Mouse (Mus musculus) spleen, postnatal 10 days (tissue): ENCODE data around the gene Pick1.

ENCODE experiments used
- DNase-seq, 2 experiments: peaks; one replicate each; pipeline ENCODE4 v3.0.0; 2021 to 2022; ENCODE audit warnings: low spot score in 2 of 2

Gene Pick1

DNA sequence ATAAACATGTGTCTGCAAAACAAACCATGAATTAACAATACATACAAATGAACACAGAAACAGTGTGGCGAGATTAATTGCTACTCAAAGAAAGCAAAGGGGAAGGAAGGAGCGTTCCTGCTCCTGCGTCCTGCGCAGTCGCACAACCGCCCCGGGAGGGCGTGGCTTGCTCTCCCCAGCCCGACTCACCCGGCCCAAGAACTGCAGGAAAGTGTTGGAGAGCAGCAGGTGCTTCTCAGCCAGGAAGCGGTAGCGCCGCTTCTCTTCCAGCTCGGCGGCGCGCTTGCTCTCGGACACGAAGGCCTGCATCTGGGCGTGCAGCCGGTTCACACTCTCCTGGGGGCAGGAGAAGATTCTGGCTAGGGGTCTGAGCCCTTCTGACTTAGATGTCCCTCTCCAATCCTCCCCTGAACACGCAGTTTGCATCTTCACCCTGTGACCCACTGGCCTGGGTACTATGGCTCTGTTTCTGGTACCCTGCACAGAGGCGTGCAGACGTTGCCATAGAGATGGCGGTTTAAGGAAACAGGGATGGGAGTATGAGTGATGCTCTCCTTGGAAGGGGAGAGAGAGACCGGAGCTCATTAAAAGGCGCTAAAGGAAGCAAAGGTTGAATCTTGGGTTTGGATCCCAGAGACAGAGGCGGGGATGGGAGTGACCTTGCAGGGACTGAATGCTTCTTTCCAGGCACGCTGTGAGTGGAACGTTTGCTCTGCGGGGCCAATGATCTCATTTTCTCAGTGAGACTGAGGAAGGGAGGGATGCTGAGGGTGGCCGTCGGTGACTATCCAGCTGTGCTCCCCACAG lies 41.5 kb downstream of the Pick1 start:
- DNase-seq, result peak; percentile 35 to 80

DNA sequence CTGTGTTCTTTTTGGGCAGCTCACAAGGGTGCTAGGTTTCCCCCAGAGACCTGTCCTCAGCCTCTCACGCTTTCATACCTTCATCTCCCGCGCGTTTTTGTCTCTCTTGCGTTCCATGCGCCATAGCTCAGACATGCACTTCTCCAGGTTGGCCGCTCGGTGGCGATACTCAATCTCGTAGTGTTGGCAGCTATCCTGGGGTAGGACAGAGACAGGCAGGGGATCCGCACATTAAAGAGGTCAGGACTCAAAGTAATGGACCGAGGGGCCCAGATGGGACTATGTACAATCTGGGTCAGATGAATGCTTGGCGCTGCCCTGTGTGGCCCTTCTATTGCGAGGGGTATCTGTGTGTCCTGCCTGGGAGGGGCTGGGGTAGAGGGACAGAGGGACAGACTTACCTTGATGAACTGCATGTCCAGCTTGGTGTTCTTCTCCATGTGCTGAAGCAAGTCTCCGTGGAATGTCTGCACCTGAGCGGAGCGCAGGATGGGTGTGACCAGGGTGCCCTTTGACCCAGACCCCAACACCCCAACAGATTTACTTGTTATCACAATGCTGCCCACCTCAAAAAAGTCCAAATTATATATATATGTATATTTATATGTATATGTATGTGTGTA lies 42.3 kb downstream of the Pick1 start:
- DNase-seq, result peak in 1 of 2 experiments; percentile 75

GRCm38 (mm10) chr15:79273020-79273419 lies 44.0 kb downstream of the Pick1 start:
- no peak for DNase-seq

- no peak for DNase-seq
Measured at GRCm38 (mm10) chr15:79277728-79278127, 48.8 kb downstream of the Pick1 start.

DNA sequence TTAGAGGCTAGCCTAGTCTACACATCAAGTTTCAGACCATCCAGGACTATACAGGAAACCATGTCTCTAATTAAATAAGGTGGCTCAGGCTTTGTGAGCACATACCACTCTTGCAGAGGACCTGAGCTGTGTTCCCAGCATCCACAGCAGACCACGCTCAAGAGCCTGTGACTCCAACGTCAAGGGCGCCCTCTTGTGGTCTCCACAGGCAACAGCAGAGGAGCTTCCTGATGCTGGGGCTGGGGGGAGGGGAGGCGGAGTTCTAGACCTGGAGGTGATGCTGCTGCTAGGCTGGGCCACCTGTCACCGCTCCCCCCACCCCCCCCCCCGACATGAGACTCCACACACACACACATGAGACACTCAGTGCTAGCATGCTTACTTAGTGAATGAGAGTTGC lies 51.2 kb downstream of the Pick1 start:
- peak in 1 of 2 experiments; percentile 55 for DNase-seq

- DNase-seq, result no peak
Measured at GRCm38 (mm10) chr15:79280850-79281249, 51.9 kb downstream of the Pick1 start.

GRCm38 (mm10) chr15:79281389-79281788 lies 52.4 kb downstream of the Pick1 start:
- DNase-seq, result peak in 1 of 2 experiments; percentile 54

DNA sequence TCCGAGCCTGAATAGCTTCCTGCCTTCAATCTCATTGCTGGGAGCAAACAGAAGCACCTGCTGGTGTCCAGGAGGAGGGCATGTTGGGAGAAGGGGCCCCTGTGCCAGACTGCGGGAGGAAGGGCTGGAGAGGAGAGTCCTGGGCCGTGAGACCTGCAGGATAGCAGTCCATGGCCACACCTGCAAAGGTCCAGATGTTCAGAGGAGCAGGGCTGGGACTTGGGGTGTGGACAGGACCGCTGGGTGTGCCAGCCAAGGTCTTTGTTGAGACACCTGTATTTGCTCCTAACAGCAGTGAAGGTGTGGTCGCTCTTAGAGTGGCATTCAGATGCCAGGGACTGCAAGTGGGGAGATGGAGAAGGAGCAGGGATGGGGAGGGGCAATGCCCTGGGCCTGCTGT lies 53.5 kb downstream of the Pick1 start:
- DNase-seq, result no peak

GRCm38 (mm10) chr15:79283371-79283770 lies 54.4 kb downstream of the Pick1 start:
- DNase-seq, result no peak

GRCm38 (mm10) chr15:79285399-79285798 lies 56.4 kb downstream of the Pick1 start, which contains the start of gene Baiap2l2:
TSS of gene Baiap2l2 (minus strand) at chr15:79285537.
- DNase-seq, result no peak

GRCm38 (mm10) chr15:79286141-79286540 lies 57.2 kb downstream of the Pick1 start:
- no peak for DNase-seq

DNA sequence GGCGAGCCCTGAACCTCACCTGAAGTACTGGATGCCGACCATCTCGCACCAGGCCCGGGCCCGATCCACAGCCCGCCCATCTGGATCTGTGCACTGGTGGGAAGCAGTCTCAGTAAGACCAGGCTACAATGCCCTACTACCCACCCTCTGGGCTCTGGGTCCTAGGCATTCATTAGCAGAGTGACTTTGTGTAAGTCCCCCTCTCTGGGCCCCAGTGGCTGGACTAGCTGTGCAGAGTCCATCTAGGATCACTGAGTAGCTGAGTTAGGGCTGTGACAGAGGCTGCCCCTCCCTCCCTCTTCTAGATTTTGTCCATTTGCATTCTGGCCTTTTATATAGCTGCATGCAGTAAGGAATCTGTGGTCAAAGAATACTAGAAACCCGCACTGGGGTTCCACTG lies 58.1 kb downstream of the Pick1 start:
- DNase-seq, result no peak

- no peak for DNase-seq
Measured at GRCm38 (mm10) chr15:79288387-79288786, 59.4 kb downstream of the Pick1 start.

GRCm38 (mm10) chr15:79289441-79289840 lies 60.5 kb downstream of the Pick1 start:
- no peak for DNase-seq

DNA sequence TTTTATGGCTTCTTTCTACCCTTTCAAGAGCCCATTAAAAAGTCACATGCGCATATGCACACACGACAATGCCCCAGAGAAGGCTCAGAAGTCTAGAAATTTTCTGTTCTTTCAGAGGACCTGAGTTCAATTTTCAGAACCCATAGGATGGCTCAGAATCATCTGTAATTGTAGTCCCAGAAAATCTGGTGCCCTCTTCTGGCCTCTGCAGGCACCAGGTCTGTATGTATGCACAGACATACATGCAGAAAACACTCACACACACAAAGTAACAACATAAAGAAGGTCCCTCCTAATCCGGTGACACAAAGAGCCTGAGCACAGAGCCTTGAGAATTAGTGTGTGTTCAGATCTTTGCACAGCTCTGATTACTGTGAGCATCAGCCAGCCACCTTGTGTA lies 61.4 kb downstream of the Pick1 start:
- no peak for DNase-seq

- DNase-seq, result no peak
Measured at GRCm38 (mm10) chr15:79292779-79293178, 63.8 kb downstream of the Pick1 start.

DNA sequence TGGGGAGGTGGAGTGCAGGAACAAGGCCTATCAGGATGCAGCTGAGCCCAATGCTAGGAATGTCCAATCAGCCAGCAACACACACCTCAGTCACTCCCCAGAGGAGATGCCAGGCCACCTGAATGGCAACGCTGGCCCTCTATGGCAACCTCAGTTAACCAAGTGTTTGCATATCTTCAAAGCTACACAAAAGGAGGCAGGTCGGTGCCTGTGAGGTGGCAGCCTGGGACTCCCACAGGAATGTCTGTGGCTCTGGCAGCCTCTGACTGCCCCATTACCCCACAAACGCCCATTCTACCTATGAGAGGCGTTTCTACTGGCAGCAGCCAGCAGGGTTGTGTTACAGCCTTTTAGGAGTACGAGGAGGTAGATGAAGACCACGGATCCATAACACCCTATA lies 69.6 kb downstream of the Pick1 start:
- DNase-seq, result no peak
